Mouse (Mus musculus) spleen, adult 2 months (tissue): ENCODE measurements at regions not wholly inside any gene's neighbourhood (a gene's known extent, or its start where the extent isn't known, plus 50 kb on each side); places are given as distances from the start of the nearest gene placed in this dataset.

Source experiments
- DNase-seq, 2 experiments: peaks; one replicate each; pipeline versions ENCODE4 v3.0.0 to v3.0.0-alpha.2; 2012 to 2021; ENCODE audit warnings: low spot score in 2 of 2, low read depth in 1 of 2
- H3K27ac ChIP-seq: fragments of 200-500 bp; 2 replicates; pipeline ENCODE4 v1.5.1; 2012; ENCODE audit warnings: low read length, inconsistent platforms; ENCODE audit not compliant: insufficient read depth
- H3K27me3 ChIP-seq: fragments of 200-500 bp; 2 replicates; pipeline ENCODE4 v1.6.1; 2012; ENCODE audit warnings: mild to moderate bottlenecking, moderate library complexity, low read length, inconsistent platforms; ENCODE audit not compliant: control insufficient read depth, insufficient read depth
- H3K36me3 ChIP-seq: fragments of 200-500 bp; 2 replicates; pipeline ENCODE4 v1.6.1; 2012; ENCODE audit warnings: mild to moderate bottlenecking, low read length, inconsistent platforms; ENCODE audit not compliant: control insufficient read depth, insufficient read depth
- H3K4me1 ChIP-seq: fragments of 200-500 bp; 2 replicates; pipeline ENCODE4 v1.6.1; 2011; ENCODE audit warnings: inconsistent platforms; ENCODE audit not compliant: control insufficient read depth, insufficient read depth, insufficient read length
- H3K4me3 ChIP-seq: fragments of 200-500 bp; 2 replicates; pipeline ENCODE4 v1.5.1; 2011; ENCODE audit warnings: mild to moderate bottlenecking, inconsistent platforms; ENCODE audit not compliant: insufficient read depth, insufficient read length; ENCODE audit errors: extremely low read depth
- CTCF ChIP-seq: fragments of 200-500 bp; IDR thresholded peaks from 2 replicates; pipeline ENCODE4 v1.5.1; 2011; ENCODE audit warnings: mild to moderate bottlenecking, inconsistent platforms; ENCODE audit not compliant: insufficient read depth, insufficient read length, insufficient replicate concordance; ENCODE audit errors: extremely low read depth
- POLR2A ChIP-seq: fragments of 200-500 bp; IDR thresholded peaks from 2 replicates; pipeline ENCODE4 v1.6.1; 2011; ENCODE audit warnings: low read depth, low read length, inconsistent platforms
- WGBS: fragments of 180-500 bp; shearing (Covaris S2); methylation state at CpG from one replicate; pipeline ENCODE4 v1.1.7; 2018; 5-methylcytosine and 5-hydroxymethylcytosine counted together

- 25% methylated on average over 6 of the region's 6 CpGs for WGBS
These were observed 208.0 kb upstream of the Rhobtb1 start for GRCm38 (mm10) chr10:68943239-68943638.

GRCm38 (mm10) chr10:68956539-68956938, 194.7 kb upstream of the Rhobtb1 start:
- DNase-seq: no peak
- Histone ChIP-seq H3K4me3 (no peak overlapping the region), H3K27me3 (no peaks in the 10 kb centered on the region), H3K4me1 (no peaks in the 10 kb centered on the region), H3K27ac (no peak overlapping the region), H3K36me3 (no peaks in the 10 kb centered on the region)
- TF ChIP-seq POLR2A: no peak
- TF ChIP-seq CTCF: no peak
- WGBS: 86% methylated on average over 7 of the region's 7 CpGs

More at GRCm38 (mm10) chr10:68943239-68943638, 208.0 kb upstream of the Rhobtb1 start:
- Histone ChIP-seq H3K4me3 (no peak overlapping the region), H3K27me3 (no peaks in the 10 kb centered on the region), H3K4me1 (no peaks in the 10 kb centered on the region), H3K36me3 (no peaks in the 10 kb centered on the region), H3K27ac (no peak overlapping the region)
- no peak for TF ChIP-seq CTCF
- TF ChIP-seq POLR2A: no peak
- DNase-seq: no peak

- no peaks in the 10 kb centered on the region for H3K27me3 ChIP-seq
- H3K36me3 ChIP-seq: no peaks in the 10 kb centered on the region
- no peak overlapping the region for H3K27ac ChIP-seq
- no peak for TF ChIP-seq CTCF
- TF ChIP-seq POLR2A: no peak
- WGBS: 85% methylated on average over 1 of the region's 1 CpGs
- H3K4me1 ChIP-seq: no peaks in the 10 kb centered on the region
- no peak overlapping the region for H3K4me3 ChIP-seq
- no peak for DNase-seq
These were observed 189.9 kb upstream of the Rhobtb1 start for GRCm38 (mm10) chr10:68961376-68961775.

- TF ChIP-seq POLR2A (no peak), CTCF (no peak)
- Histone ChIP-seq H3K4me3 (no peak overlapping the region), H3K4me1 (no peaks in the 10 kb centered on the region), H3K27me3 (no peaks in the 10 kb centered on the region), H3K27ac (no peak overlapping the region), H3K36me3 (no peaks in the 10 kb centered on the region)
- WGBS: 87% methylated on average over 8 of the region's 8 CpGs
- DNase-seq: no peak
These were observed 188.1 kb upstream of the Rhobtb1 start for GRCm38 (mm10) chr10:68963090-68963489.

GRCm38 (mm10) chr10:68965271-68965670, 186.0 kb upstream of the Rhobtb1 start:
- TF ChIP-seq POLR2A: no peak
- TF ChIP-seq CTCF: no peak
- no peaks in the 10 kb centered on the region for H3K4me1 ChIP-seq
- WGBS: 85% methylated on average over 1 of the region's 1 CpGs
- no peaks in the 10 kb centered on the region for H3K36me3 ChIP-seq
- no peak for DNase-seq
- no peak overlapping the region for H3K27ac ChIP-seq
- no peaks in the 10 kb centered on the region for H3K27me3 ChIP-seq
- no peak overlapping the region for H3K4me3 ChIP-seq

- Histone ChIP-seq H3K27ac (no peak overlapping the region), H3K4me3 (no peak overlapping the region), H3K4me1 (no peaks in the 10 kb centered on the region), H3K36me3 (no peaks in the 10 kb centered on the region), H3K27me3 (no peaks in the 10 kb centered on the region)
- TF ChIP-seq CTCF (no peak), POLR2A (no peak)
- WGBS: 87% methylated on average over 15 of the region's 15 CpGs
- DNase-seq: no peak
These were observed 183.0 kb upstream of the Rhobtb1 start for GRCm38 (mm10) chr10:68967976-68968968.

- Histone ChIP-seq H3K36me3 (no peaks in the 10 kb centered on the region), H3K27me3 (no peaks in the 10 kb centered on the region), H3K27ac (no peak overlapping the region), H3K4me3 (no peak overlapping the region), H3K4me1 (no peaks in the 10 kb centered on the region)
- no peak for DNase-seq
- 64% methylated on average over 2 of the region's 2 CpGs for WGBS
- TF ChIP-seq POLR2A (no peak), CTCF (no peak)
These were observed 180.7 kb upstream of the Rhobtb1 start for GRCm38 (mm10) chr10:68970521-68970920.
